Mouse (Mus musculus) forebrain, embryonic 15.5 days (tissue): ENCODE measurements at regions not wholly inside any gene's neighbourhood (a gene's known extent, or its start where the extent isn't known, plus 50 kb on each side); places are given as distances from the start of the nearest gene placed in this dataset. TPM values are rescaled to one million over a fixed set of nuclear protein-coding genes. Genes with fewer than 3 reads are reported as not detected.

Source experiments
- ATAC-seq: fragments of 200-750 bp; cut with Nextera tagmentation; replicated peaks from 2 replicates; pipeline ENCODE4 v1.8.0; 2017; ENCODE audit warnings: mild to moderate bottlenecking, moderate TSS enrichment, moderate library complexity
- H3K27ac ChIP-seq: fragments of 300-500 bp; sonication (generic); replicated peaks from 2 replicates; pipeline ENCODE4 v1.5.1; 2015; ENCODE audit warnings: mild to moderate bottlenecking, inconsistent platforms
- H3K27me3 ChIP-seq: fragments of 300-500 bp; sonication (generic); 2 replicates; pipeline ENCODE4 v1.6.1; 2015; ENCODE audit warnings: inconsistent platforms
- H3K36me3 ChIP-seq: fragments of 300-500 bp; sonication (generic); 2 replicates; pipeline ENCODE4 v1.6.1; 2015; ENCODE audit warnings: mild to moderate bottlenecking, inconsistent platforms
- H3K4me1 ChIP-seq: fragments of 300-500 bp; sonication (generic); 2 replicates; pipeline ENCODE4 v1.6.1; 2015; ENCODE audit warnings: inconsistent platforms
- H3K4me2 ChIP-seq: fragments of 300-500 bp; sonication (generic); replicated peaks from 2 replicates; pipeline ENCODE4 v1.6.1; 2015; ENCODE audit warnings: mild to moderate bottlenecking, inconsistent platforms
- H3K4me3 ChIP-seq: fragments of 300-500 bp; sonication (generic); 2 replicates; pipeline ENCODE4 v1.5.1; 2015; ENCODE audit warnings: mild to moderate bottlenecking, inconsistent platforms
- H3K9ac ChIP-seq: fragments of 300-500 bp; sonication (generic); replicated peaks from 2 replicates; pipeline ENCODE4 v1.6.1; 2015; ENCODE audit warnings: mild to moderate bottlenecking, inconsistent platforms
- H3K9me3 ChIP-seq: fragments of 300-500 bp; sonication (generic); 2 replicates; pipeline ENCODE4 v1.6.1; 2016; ENCODE audit warnings: inconsistent platforms
- WGBS: fragments of 180-500 bp; shearing (Covaris S2); methylation state at CpG from one replicate; pipeline ENCODE4 v1.1.7; 2015; ENCODE audit warnings: mixed read lengths; 5-methylcytosine and 5-hydroxymethylcytosine counted together
- microRNA-seq: library from miRNA; unstranded; fragments of <30 nt; microRNA quantifications from one replicate; pipeline ENCODE4, GENCODE M21; 2016

GRCm38 (mm10) chr3:35496027-35496824 lies 257.7 kb upstream of the Atp11b start:
- no peaks in the 10 kb centered on the region for H3K36me3 ChIP-seq
- H3K27ac ChIP-seq = no peak overlapping the region
- no peaks in the 10 kb centered on the region for H3K27me3 ChIP-seq
- H3K9me3 ChIP-seq = no peaks in the 10 kb centered on the region
- no peak for ATAC-seq
- no peaks in the 10 kb centered on the region for H3K4me1 ChIP-seq
- WGBS = 66% methylated on average over 9 of the region's 9 CpGs
- no peak overlapping the region for H3K4me2 ChIP-seq
- H3K4me3 ChIP-seq = no peak overlapping the region
- H3K9ac ChIP-seq = no peak overlapping the region

- Histone ChIP-seq H3K4me1 (no peaks in the 10 kb centered on the region), H3K27me3 (no peaks in the 10 kb centered on the region), H3K27ac (no peak overlapping the region), H3K4me3 (no peak overlapping the region), H3K36me3 (no peaks in the 10 kb centered on the region), H3K9ac (no peak overlapping the region), H3K9me3 (no peaks in the 10 kb centered on the region), H3K4me2 (no peak overlapping the region)
- no peak for ATAC-seq
- WGBS = 65% methylated on average over 1 of the region's 1 CpGs
These were observed 243.6 kb upstream of the Atp11b start for GRCm38 (mm10) chr3:35510314-35510713.

GRCm38 (mm10) chr3:35516517-35516916 lies 237.4 kb upstream of the Atp11b start:
- Histone ChIP-seq H3K27ac (no peak overlapping the region), H3K27me3 (no peaks in the 10 kb centered on the region), H3K4me1 (peaks cover 4% of the 10 kb centered on the region), H3K9ac (no peak overlapping the region), H3K36me3 (no peaks in the 10 kb centered on the region), H3K9me3 (no peaks in the 10 kb centered on the region), H3K4me3 (no peak overlapping the region), H3K4me2 (no peak overlapping the region)
- no peak for ATAC-seq
- 81% methylated on average over 4 of the region's 4 CpGs for WGBS

- peaks cover 4% of the 10 kb centered on the region for H3K4me1 ChIP-seq
- 43% methylated on average over 3 of the region's 3 CpGs for WGBS
- H3K9ac ChIP-seq = no peak overlapping the region
- no peaks in the 10 kb centered on the region for H3K27me3 ChIP-seq
- H3K4me3 ChIP-seq = no peak overlapping the region
- H3K27ac ChIP-seq = no peak overlapping the region
- no peaks in the 10 kb centered on the region for H3K36me3 ChIP-seq
- ATAC-seq = peak; percentile 43
- H3K4me2 ChIP-seq = no peak overlapping the region
- no peaks in the 10 kb centered on the region for H3K9me3 ChIP-seq
These were observed 233.8 kb upstream of the Atp11b start for GRCm38 (mm10) chr3:35520131-35520530.

DNA sequence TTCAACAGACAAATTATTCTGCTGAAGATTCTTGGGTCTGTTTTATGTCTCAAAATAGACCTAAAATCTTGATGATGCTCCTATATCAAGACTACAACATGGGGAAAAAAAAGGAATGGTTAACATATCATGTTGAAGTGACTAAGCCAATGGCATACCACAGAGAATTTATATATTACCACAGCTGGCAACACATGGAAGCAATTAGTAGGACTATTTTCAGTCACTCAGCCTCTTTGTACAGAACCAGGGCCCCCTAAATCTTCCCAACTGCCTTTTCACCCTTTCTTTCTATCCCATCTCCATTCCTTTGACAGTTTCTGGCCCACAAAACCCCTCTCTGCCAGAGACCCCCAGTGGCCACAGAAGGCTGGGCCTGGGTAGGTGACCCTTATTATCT lies 206.2 kb upstream of the Atp11b start:
- no peak for ATAC-seq
- no peak overlapping the region for H3K9ac ChIP-seq
- no peaks in the 10 kb centered on the region for H3K4me1 ChIP-seq
- no peak overlapping the region for H3K4me2 ChIP-seq
- no peak overlapping the region for H3K4me3 ChIP-seq
- no peaks in the 10 kb centered on the region for H3K9me3 ChIP-seq
- H3K27me3 ChIP-seq = no peaks in the 10 kb centered on the region
- no peaks in the 10 kb centered on the region for H3K36me3 ChIP-seq
- H3K27ac ChIP-seq = no peak overlapping the region

GRCm38 (mm10) chr3:35551791-35552190 lies 202.1 kb upstream of the Atp11b start:
- Histone ChIP-seq H3K4me2 (no peak overlapping the region), H3K4me1 (no peaks in the 10 kb centered on the region), H3K27ac (no peak overlapping the region), H3K27me3 (no peaks in the 10 kb centered on the region), H3K4me3 (no peak overlapping the region), H3K9me3 (no peaks in the 10 kb centered on the region), H3K36me3 (no peaks in the 10 kb centered on the region), H3K9ac (no peak overlapping the region)
- no peak for ATAC-seq
- 47% methylated on average over 9 of the region's 9 CpGs for WGBS

DNA sequence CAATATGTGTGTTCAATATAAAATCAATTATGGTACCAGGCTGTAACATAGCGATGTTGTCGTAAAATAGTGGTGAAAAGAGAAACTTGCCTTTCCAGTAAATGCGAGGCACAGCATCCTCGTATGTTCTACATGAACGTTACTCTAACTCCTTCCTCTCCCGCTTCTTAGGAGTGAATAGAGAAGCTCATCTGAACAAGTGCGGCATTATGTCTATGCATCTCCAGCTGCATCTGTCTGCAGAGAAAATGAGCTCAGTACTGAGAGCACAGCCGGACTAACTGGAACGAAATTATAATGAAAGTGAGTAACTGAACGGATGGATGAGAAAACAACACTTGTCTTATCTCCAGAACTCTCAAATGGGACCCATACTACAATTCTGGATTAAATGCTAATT lies 193.5 kb upstream of the Atp11b start:
- ATAC-seq = no peak
- no peak overlapping the region for H3K4me2 ChIP-seq
- no peak overlapping the region for H3K4me3 ChIP-seq
- H3K9me3 ChIP-seq = no peaks in the 10 kb centered on the region
- no peaks in the 10 kb centered on the region for H3K27me3 ChIP-seq
- no peak overlapping the region for H3K27ac ChIP-seq
- H3K4me1 ChIP-seq = 0 out of 2 replicates have a peak, but pooled peaks cover 4% of the 10 kb centered on the region
- no peak overlapping the region for H3K9ac ChIP-seq
- 75% methylated on average over 10 of the region's 10 CpGs for WGBS
- H3K36me3 ChIP-seq = no peaks in the 10 kb centered on the region

DNA sequence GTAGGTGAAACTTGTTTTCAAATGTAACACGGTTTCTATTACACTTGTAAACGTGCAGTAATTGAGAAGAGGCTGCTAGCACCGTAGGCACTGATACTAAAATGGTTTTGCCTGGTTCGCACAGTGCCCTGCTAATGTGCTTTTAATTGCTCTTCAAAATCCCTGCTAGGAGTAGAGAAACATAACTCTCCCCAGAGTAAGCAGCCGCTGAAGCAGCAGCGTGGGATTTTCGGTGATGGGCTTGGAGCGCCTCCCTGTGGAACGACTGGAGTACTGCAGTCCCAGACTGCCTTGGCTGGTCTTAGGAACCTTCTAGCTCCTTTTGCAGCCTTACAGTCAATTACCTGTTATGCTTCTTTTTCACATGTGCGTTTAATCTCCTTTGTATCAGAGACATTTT lies 179.5 kb upstream of the Atp11b start:
- Histone ChIP-seq H3K4me2 (no peak overlapping the region), H3K36me3 (no peaks in the 10 kb centered on the region), H3K27me3 (no peaks in the 10 kb centered on the region), H3K27ac (no peak overlapping the region), H3K4me1 (no peaks in the 10 kb centered on the region), H3K4me3 (no peak overlapping the region), H3K9ac (no peak overlapping the region), H3K9me3 (no peaks in the 10 kb centered on the region)
- 8% methylated on average over 10 of the region's 10 CpGs for WGBS
- peak; percentile 80 for ATAC-seq

Small RNA genes in the stretch of these regions (microRNA-seq; reads per million reads assigned to microRNA genes)
- gene Gm25442 = not detected
